Mouse (Mus musculus) gastrocnemius, postnatal 36 days (tissue): Measurements from ENCODE around the gene Upf2. TPM values are rescaled to one million over a fixed set of nuclear protein-coding genes. Genes with fewer than 3 reads are reported as not detected.
"Not testable (repeated sequence)": the region's sequence is repeated elsewhere in the genome, so short reads cannot be mapped to it uniquely, and the experiment has no call there.

ENCODE experiments used
- DNase-seq, 2 experiments: peaks; one replicate each; pipeline ENCODE4 v3.0.0; 2022
- intact Hi-C: fragments of 180-260 bp; cut with DNase I; formaldehyde crosslinking; loops from one replicate; pipeline ENCODE4 v1.15.1; 2025
- total RNA-seq, 2 experiments: library from RNA; stranded (reverse); gene quantifications; 2 replicates each; pipeline ENCODE4 v1.2.3; 2021

Upf2 gene
- total RNA-seq, 2 experiments from 2014 or later, result 18.1 to 19.7 TPM

DNA sequence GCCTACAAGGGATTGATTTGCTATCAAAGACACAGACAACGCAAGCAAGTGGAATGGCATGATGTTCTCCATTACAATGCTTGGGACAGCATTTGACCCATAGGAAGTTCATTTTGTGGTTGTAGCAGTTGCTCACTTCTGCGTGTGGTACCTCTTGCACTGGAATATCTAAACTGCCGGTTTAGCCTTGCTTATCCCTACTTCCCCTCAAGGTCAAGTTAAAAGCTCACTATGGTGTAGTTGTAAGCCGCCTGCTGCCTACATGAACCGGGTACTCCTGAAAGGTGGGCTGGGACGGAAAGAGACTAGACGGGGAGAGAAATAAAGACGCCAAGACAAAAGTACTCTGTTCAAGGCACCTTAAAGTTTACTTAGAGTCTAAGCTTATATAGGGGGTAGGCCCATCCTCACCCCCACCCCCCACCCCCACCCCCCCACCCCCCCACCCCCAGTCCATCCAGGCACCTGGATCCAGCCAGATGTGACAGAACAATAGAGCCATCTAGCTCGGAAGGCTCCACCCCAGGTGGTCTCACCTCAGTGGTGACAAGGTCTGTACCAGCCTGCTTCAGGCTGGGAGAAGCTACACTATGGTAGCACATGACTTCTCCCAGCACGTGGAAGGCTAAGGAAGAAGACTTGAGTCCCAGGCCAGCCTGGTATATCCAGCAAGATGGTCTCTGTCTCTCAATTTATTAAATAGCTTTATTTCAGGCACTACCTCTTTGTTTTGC is 109.0 kb downstream of the Upf2 start:
- intact Hi-C loops, result no loop called here
- DNase-seq, result no peak

DNA sequence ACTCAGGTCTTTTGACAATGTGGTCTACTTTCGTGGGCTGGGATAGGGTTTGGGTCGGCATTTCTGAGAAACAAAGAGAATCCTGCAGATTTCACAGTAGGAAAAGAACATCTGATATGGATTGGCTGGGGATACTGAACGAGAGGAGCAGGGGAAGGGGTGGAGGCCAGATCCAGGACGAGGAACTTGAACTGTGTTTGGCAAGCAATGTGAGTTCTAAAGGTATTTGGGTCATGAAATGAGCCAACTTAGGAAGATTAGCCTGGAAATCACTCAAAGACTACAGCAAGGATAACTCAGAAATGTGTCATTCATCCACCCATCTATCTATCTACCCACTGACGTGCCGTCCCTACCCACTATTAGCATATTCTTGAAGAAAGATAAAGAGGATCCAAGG is 116.1 kb downstream of the Upf2 start:
- intact Hi-C loops, result no loop called here
- DNase-seq, result no peak

DNA sequence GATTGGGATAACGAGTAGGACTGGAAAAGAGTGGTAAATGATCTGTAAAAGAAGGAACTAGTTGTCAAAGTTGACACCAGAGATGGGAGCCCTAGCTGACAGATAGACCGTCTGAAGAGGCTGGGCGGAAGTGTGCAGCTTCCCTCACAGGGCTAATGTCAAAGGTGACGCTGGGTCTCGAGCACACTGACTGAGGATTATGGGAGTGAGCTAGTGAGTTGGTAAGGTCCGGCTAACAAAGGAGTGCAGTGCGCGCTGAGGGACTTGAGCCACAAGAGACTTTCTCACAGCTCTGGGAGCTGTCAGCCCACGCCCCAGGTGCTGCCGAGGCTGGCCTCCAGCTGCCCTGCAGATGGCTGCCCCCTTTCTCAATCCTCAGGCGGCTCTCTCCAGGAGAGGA is 119.7 kb downstream of the Upf2 start:
- no peak for DNase-seq
- intact Hi-C loops, result no loop called here

DNA sequence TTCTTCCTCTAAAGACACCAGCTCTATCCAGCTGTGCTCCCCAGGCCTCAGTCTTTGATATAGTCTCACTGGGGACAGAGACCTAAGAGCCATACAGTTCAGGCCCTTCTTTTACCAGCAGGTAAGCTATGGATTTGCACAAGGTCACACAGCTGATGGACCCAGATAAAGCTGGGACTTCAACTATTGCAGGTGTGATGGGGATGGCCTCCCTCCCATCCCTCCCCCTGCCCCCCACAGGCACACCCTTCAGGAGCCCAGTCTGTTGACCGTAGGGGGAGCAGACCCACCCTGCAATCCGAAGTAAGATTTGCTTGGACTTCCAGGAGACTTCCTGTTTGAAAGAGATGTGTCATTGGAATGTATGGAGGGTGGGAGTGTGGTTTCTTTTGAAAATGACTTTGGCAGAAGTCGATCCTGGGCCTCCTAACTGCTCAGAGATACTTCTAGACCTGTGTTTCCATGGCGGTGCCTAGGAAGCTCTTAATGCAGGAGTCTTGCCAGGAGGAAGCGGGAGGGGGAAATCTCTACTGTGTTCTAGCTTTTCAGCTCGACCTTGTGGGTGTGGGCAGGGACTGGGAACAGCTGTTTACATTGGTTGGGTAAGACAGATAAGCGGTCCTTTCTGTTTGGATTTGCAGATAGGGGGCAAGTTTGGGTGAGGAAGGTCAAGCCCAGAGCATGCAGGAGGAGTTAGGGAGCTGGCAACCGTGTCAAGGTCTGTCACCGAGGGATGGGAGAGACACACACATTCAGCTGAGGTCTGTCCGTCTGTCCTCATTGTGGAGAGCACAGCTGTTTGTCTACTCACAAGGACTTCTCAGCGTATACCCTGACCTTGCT is 120.5 kb downstream of the Upf2 start:
- intact Hi-C loops, result no loop called here
- DNase-seq, result no peak

GRCm38 (mm10) chr2:6072685-6073260 is 121.5 kb downstream of the Upf2 start:
- intact Hi-C loops, result no loop called here
- DNase-seq, result no peak

GRCm38 (mm10) chr2:6074891-6075529 is 123.7 kb downstream of the Upf2 start:
- DNase-seq, result no peak
- intact Hi-C loops, result no loop called here

DNA sequence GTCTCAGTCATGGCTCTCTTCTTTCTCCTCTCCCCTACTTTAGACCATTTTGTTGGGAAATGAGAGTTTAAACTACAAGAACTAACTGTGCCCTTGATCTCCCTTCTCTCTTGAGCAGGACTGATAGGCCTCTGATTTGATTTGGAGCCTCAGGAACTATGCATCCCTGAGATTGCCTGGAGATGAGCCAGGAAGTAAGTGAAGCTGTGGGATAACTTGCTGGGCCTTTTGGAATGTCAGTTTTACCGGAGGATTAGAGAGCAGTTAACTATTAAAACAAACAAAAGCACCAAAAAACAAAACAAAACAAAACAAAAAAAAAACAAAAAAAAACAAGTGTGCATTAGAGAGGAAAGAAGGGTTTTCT is 124.2 kb downstream of the Upf2 start:
- DNase-seq, result no peak
- intact Hi-C loops, result no loop called here

- intact Hi-C loops, result no loop called here
- DNase-seq, result no peak
Measured at GRCm38 (mm10) chr2:6080037-6080436, 128.8 kb downstream of the Upf2 start.

DNA sequence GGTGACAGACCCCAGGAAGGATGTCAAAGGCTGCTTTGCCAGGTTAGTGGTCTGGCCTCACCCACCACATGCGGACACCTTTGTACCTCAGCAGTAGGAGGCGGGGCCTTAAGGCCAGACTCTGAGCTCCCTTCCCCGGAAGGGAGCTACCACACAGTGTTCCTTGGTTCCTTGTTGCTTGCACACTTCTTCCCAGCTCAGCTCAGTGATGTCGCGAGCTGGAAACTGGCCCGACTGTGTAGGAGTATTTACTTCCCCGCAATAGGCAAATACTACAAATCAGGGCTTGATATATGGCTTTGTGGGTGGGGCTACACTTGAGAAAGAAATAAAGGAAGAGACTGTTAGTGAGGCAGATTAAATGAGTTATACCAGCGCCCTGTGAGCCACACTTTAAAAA is 129.8 kb downstream of the Upf2 start:
- intact Hi-C loops, result no loop called here
- no peak for DNase-seq

- no peak for DNase-seq
- intact Hi-C loops, result no loop called here
Measured at GRCm38 (mm10) chr2:6082615-6083014, 131.3 kb downstream of the Upf2 start.

- no peak for DNase-seq
- intact Hi-C loops, result no loop called here
Measured at GRCm38 (mm10) chr2:6083696-6084095, 132.4 kb downstream of the Upf2 start.

DNA sequence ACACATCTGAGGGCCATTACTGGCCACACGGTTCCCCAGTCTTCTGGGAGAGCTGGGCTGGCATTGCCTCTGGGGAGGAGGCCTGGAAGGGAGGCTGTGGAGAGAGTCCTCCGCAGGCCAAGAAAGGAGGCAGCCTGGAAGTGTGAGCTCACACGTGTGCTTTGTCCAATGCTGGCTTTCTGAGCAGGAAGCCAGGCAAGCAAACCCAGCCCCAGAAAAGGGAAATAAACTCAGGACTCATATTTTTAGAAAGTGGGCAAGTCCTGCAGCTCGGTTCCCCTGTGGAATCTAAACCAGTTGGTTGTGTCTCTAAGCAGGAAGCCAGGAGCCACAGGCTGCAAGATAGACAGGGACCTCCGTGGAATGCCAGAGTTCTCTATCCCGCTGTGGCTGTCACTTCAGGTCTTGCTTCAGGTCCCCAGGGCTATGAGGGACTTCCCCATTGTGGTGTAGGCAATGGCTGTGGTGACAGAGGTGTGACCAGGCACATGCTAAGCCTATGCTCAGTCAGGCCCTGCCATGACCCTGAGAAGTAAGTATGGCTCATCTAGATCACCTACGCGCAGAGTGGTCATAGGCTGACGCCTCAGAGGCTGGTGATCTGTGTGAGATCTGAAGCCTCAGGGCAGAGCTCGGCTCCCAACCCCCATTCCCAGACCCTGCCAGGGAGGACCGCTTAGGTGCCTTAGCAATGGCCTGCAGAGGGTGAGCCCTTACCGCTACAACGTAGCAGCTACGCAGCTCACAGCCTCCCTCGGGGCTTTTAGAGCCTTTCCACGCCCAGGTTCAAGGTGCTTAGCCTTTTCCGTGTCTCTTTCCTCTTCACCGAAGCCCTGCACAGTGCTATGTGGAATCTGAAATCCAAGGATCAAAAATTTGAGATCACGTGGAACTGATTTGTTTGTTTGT is 134.6 kb downstream of the Upf2 start:
- intact Hi-C loops, result no loop called here
- no peak for DNase-seq

DNA sequence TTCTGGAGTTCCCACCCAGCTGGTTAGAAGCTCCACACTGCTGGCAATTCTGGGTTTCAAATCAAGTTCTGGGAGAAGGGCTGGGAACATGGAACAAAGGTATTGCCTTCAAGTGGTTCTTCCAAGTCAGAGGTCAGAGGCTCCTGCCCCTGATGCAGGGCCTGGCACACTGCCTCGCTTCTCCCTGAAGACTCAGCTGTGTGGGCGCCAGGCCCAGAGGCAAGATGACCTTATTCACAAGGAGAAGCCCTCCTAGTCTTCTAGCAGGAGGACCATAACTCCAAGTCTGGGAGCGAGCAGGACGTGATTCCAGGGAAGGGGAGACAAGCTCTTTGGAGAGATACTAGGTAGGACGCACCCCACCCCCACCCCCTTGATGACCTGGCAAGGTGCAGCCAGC is 135.9 kb downstream of the Upf2 start:
- DNase-seq, result peak; percentile 30 to 47

DNA sequence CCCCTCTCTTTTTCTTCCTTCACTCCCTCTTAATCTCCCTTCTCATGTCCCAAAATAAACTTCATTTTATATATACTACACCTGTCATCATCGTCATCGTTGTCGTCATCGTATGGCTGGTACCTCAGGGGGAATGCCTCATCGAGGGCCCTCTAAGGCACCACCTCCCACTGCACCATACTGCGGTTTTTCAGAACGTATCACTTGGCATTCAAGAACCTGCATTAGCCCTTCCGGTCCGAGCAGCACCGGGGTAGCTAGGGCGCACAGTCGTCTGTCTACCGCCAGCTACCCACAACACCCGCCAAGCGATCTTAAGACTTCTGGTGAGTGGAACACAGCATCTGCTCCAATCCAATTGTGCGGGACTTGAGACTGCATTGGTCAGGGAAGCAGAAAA is 138.7 kb downstream of the Upf2 start:
- intact Hi-C loops, DNase-seq: not testable (repeated sequence)

More for the DNA sequence above, 135.9 kb downstream of the Upf2 start:
- intact Hi-C loops, result no loop called here

DNA sequence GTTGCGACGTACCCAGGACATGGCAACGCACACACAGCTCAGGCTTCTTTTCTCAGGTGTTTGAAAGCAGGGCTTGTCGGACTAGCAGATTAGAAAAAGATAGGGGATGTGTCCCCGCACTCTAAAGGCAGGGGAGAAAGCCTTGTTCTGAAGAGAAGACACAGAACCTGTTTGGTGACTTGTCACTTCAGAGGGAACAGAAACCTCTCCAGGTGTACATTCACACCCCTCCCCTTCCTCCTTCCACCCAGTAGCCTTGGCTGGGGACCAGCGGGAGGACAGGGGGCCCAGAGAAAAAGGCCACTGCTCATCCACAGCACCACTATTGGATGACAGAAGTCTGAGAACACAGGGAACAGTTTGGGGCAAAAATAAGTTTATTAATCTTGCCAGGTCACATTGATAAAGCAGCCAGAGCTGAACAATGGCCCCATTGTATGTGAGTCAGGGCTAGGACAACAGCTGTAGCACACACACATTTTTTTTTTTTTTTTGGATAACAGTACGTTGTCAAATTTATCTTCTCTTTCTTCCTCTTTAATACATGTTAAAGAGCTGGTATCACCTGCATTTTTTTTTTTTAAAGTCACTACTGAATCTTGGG is 145.9 kb downstream of the Upf2 start:
- DNase-seq, result no peak
- intact Hi-C loops, result no loop called here

GRCm38 (mm10) chr2:6098924-6099323 is 147.7 kb downstream of the Upf2 start:
- intact Hi-C loops, result no loop called here
- DNase-seq, result no peak

GRCm38 (mm10) chr2:6099443-6099842 is 148.2 kb downstream of the Upf2 start:
- intact Hi-C loops, result no loop called here
- no peak for DNase-seq

GRCm38 (mm10) chr2:6100027-6100749 is 148.9 kb downstream of the Upf2 start:
- intact Hi-C loops, result no loop called here
- peak in 1 of 2 experiments; percentile 28 for DNase-seq

GRCm38 (mm10) chr2:6100755-6101154 is 149.5 kb downstream of the Upf2 start:
- intact Hi-C loops, result no loop called here
- DNase-seq, result no peak
